Mouse (Mus musculus): ENCODE data around the gene Cbx5. TPM values are rescaled to one million over a fixed set of nuclear protein-coding genes. Genes with fewer than 3 reads are reported as not detected.
A peak's percentile ranks its signal among the peaks of the same experiment; 100 is the strongest.
"Not testable (repeated sequence)": the region's sequence is repeated elsewhere in the genome, so short reads cannot be mapped to it uniquely, and the experiment has no call there.

Cbx5 gene
- polyA plus RNA-seq (2015; fragmentation: Nextera tagmentation; extraction: Ambion mirVana): 55.7 and 60.1 TPM in 2 replicates

DNA sequence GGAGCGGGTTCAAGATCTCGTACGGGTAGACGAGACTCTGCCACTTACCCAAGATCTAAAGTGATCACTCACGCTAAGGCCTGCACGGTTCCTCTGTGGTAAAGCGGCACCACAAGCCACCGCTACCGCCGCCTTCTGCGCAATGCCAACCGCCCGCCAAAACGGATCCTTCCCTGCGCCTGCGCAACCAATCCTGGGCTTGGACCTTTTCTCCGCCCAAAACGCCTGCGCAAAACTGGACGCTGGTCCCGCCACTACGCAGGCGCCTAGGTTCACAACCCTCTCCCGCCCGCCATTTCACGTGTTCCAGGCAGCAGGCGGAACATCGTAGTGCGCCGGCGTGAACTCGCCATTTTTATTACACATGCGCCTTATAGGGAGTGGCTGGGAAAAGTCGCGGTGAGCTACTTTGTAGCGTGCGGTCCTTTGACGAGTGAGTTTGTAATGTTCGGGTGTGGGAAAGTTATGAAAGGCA is at the start of gene Cbx5:
Gene Cbx5, minus strand, starts transcription at position 132 of the 475 bp plus-strand sequence.
- DNase-seq (ENCODE audit: low spot score): peak; percentile 97

GRCm38 (mm10) chr15:103285778-103286417 is 46.3 kb upstream of the Cbx5 start:
- DNase-seq (ENCODE audit: low spot score): no peak

DNA sequence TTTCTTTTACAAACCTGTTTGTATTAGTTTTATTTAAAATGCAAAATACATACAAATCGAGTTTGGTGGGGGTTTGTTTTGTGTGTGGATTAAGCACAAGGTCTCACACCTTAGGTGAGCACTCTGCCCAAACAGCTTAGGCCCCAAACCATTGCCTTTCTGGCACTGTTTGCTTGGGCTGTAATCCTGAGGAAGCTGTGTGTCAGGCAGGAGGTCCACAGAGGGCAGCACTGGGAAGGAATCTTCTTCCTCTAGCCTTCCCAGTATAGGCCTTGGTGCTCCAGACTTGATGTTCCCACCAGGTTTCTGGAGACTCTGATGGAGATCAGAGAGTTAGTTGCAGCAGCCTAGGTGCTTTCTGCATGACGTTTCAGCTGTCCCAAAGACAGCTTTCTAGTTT is 45.0 kb upstream of the Cbx5 start:
- DNase-seq (ENCODE audit: low spot score): no peak

GRCm38 (mm10) chr15:103284066-103284465 is 44.5 kb upstream of the Cbx5 start:
- peak; percentile 55 for DNase-seq (ENCODE audit: low spot score)

GRCm38 (mm10) chr15:103281465-103282205 is 42.0 kb upstream of the Cbx5 start:
- no peak for DNase-seq (ENCODE audit: low spot score)

GRCm38 (mm10) chr15:103280817-103281464 is 41.3 kb upstream of the Cbx5 start:
- peak; percentile 35 for DNase-seq (ENCODE audit: low spot score)

- peak; percentile 54 for DNase-seq (ENCODE audit: low spot score)
Observed at GRCm38 (mm10) chr15:103279750-103280149, 40.1 kb upstream of the Cbx5 start.

DNA sequence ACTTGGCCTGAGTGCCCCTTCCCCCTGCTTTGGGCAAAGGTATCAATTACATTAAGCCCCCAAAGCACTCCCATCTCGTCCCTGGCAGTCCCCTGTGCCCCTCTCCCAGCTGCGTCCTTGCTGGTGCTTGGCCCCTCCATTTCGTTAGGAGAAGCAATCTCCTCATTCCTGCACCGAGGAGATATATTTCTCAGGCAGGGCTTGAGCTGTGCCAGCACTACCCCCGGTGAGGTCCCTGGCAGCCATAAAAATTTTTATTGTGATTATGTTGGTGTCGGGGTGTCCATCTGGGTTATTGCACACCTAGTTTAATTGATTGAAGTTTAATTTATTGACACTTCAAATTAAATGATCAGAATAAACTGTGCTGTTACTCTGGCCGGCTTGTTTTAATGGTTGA is 38.3 kb upstream of the Cbx5 start:
- DNase-seq (ENCODE audit: low spot score): no peak

DNA sequence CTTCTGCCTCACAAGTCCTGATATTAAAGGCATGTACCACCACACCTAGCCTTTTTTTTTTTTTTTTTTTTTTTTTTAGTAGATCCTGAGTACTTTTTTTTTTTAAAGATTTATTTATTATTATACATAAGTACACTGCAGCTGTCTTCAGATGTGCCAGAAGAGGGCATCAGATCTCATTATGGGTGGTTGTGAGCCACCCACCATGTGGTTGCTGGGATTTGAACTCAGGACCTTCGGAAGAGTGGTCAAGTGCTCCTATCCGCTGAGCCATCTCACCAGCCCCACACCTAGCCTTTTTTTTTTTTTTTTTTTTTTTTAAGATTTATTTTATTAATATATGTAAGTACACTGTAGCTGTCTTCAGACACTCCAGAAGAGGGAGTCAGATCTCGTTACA is 36.3 kb upstream of the Cbx5 start:
- not testable (repeated sequence) for DNase-seq (ENCODE audit: low spot score)

DNA sequence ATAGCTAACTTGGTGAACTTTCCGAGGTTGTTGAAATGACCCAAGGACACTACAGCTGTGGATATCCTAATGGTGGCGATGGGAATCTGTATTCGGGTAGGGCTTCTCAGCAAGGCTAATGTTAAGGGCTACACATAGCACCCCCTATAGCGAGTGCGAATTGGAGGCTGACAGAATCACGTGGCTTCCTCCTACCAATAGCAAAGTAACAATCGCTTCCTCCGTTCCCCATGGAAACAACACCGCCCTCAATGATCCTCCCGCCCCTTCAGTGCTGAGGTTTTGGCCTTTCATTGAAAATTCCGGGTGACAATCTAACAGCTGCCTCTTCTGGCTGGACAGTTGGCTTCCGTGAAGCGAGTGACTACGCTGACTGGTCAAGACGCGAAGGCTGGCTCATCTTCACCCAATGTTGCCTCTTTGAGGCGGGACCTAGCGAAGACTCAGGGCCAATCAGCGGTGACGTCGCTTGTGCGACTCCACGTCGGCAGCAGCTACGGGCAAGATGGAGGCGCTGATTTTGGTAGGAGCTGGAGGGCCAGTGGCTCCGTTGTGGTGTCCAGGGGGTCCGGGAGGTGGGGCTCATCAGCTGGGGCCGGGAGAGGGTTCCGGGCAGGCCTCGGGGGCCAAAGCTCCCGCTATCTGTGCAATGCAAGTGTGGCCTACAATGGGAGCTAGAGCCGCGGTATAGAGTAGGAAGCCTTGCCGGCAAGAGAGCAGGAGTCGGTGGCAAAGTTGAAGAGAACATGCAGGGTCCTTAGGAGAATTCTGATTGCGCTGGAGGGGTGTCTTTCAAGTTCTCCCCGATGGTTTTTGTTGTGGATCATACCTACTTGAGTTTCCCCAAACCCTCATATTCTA is 33.0 kb upstream of the Cbx5 start, which contains the start of gene Copz1:
Gene Copz1, plus strand, starts transcription at position 296 of the 861 bp plus-strand sequence.
- DNase-seq (ENCODE audit: low spot score): peak; percentile 98

DNA sequence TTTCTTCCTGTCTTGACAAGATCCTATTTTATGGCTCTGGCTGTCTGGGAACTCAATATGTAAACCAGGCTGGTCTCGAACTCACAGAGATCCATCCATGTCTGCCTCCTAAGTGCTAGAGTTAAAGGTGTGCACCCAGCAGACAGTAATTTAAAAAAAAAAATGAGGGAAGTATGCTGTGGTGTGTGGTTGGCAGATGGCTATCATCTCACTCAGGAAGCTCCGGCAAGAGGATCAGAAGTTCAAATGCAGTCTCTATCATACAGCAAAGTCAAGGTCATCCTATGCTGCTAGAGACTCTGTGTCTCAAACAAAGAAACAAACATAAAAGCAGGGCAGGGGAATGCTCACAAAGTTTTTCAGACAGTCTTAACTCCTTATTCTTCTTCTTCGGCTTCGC is 29.3 kb upstream of the Cbx5 start:
- DNase-seq (ENCODE audit: low spot score): peak; percentile 26

GRCm38 (mm10) chr15:103264794-103265193 is 25.2 kb upstream of the Cbx5 start:
- DNase-seq (ENCODE audit: low spot score): no peak

- no peak for DNase-seq (ENCODE audit: low spot score)
Observed at GRCm38 (mm10) chr15:103259989-103260388, 20.4 kb upstream of the Cbx5 start.

GRCm38 (mm10) chr15:103259162-103259561 is 19.5 kb upstream of the Cbx5 start:
- DNase-seq (ENCODE audit: low spot score): no peak

GRCm38 (mm10) chr15:103257790-103258728 is 18.4 kb upstream of the Cbx5 start, which contains the start of gene Nfe2:
Nfe2 (minus strand) TSS chr15:103258403.
- DNase-seq (ENCODE audit: low spot score): peak; percentile 82

DNA sequence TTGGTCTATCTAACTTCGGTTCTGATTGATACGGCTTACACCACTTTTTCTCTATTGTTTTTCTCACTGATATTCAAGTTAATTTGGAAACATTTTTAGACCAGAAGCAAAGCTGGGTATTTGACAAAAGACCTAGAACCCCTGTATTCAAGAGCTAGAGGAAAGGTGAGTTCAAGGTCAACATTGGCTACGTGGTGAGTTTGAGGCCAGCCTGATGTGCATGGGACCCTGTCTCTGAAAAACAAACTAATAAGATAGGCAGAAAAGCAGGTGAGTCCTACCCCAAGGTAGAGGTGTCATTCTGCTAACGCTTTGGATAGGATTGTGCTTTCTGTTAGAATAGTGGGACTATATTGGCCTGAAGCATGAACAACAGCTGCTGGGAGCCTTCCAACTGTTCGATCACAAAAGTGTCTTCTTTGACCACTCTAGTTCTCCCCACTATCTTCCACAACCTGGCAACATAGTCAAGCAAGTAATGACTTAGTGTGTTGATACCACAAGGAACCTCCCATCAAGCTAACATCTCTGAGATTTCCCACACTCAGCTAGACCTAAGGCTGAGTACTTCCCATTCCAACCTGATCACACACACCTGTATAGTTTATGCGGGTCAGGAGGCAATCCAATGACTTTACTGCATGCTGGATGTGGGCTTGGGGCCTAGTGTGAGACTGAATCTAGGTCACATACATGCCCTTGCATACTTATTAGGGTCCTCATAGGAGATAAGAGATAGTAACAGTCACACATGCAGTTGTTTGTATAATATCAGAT is 16.8 kb upstream of the Cbx5 start:
- no peak for DNase-seq (ENCODE audit: low spot score)

DNA sequence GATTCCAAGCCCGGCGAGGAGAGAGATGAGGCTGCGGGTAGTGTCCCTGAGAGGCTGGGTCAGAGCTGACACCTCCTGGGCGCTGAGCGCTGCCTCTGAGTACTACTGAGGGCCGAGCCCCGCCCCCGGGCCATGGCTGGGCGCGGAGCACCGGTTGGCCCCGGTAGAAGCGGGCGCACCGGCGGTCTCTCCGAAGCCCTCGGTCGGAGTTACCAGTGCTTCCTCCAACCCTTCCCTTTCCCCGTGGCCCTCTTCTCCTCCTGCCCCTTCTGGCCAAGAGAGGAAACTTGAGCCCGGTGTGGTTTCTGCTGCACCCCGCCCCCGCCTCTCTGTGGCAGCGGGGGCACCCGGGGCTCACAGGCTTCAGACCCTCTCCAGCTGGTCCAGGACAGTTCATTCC is 15.6 kb upstream of the Cbx5 start:
- peak; percentile 40 for DNase-seq (ENCODE audit: low spot score)

GRCm38 (mm10) chr15:103253352-103253751 is 13.7 kb upstream of the Cbx5 start:
- no peak for DNase-seq (ENCODE audit: low spot score)

GRCm38 (mm10) chr15:103252660-103253059 is 13.0 kb upstream of the Cbx5 start:
- no peak for DNase-seq (ENCODE audit: low spot score)
